Mouse (Mus musculus) bone marrow macrophage, adult 2 months (primary cell): Measurements from ENCODE around the gene Dnajc22. TPM values are rescaled to one million over a fixed set of nuclear protein-coding genes. Genes with fewer than 3 reads are reported as not detected.

Experiments
- H3K27ac ChIP-seq: 2 replicates; pipeline ENCODE4 v1.5.1; 2012; ENCODE audit warnings: low read depth, low read length; ENCODE audit not compliant: insufficient read depth
- H3K4me1 ChIP-seq: 2 replicates; pipeline ENCODE4 v1.6.1; 2012; ENCODE audit warnings: low read length; ENCODE audit not compliant: control insufficient read depth, insufficient read depth
- H3K4me3 ChIP-seq: 2 replicates; pipeline ENCODE4 v1.5.1; 2012; ENCODE audit warnings: mild to moderate bottlenecking, low read length, moderate library complexity; ENCODE audit not compliant: insufficient read depth
- CTCF ChIP-seq: IDR thresholded peaks from 2 replicates; pipeline ENCODE4 v1.5.1; 2012; ENCODE audit warnings: low read depth, mild to moderate bottlenecking, low read length, moderate library complexity
- POLR2A ChIP-seq: IDR thresholded peaks from 2 replicates; pipeline ENCODE4 v1.6.1; 2012; ENCODE audit warnings: mild to moderate bottlenecking, low read depth, low read length, borderline replicate concordance
- polyA plus RNA-seq: library from polyadenylated mRNA; stranded (reverse); fragments of >200 nt; gene quantifications from 2 replicates; pipeline ENCODE4 v1.2.4, GENCODE M21; 2012; ENCODE audit not compliant: missing spikeins, insufficient read depth, insufficient read length

The Dnajc22 gene
- polyA plus RNA-seq, 1 experiment: not detected

DNA sequence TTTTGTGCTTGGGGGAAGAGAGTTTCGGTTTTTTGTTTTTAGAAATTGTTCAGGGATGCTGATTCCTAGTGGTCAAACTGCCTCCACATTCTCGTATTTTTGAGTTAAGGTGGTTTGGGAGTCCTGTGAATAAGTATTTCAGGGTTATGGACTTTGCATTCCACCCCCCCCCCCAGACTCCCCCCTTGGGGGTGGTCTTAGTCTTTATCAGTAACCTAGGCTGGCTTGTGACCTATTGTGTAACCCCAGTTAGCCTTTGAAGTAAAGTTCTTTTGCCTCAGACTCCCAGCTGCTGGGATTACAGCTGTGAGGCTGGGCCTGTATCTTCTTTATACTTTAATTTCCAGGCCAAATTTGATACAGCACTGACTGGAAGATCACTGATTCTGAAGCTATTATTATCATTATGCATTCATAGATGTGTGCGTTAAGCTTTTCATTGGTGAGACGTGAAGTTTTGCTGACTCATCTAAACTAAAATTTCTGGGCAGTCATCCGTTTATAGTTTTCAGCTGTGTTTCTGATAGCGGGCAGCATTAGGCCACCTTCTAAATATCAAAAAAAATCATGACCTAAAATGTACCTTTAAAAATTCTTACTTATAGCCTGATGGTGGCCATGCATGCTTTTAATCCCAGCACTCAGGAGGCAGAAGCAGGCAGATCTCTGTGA lies 35.0 kb downstream of the Dnajc22 start:
- no peak overlapping the region for H3K4me3 ChIP-seq
- peaks cover 19% of the 10 kb centered on the region for H3K4me1 ChIP-seq
- TF ChIP-seq POLR2A (no peak), CTCF (no peak)
- H3K27ac ChIP-seq: no peak overlapping the region

DNA sequence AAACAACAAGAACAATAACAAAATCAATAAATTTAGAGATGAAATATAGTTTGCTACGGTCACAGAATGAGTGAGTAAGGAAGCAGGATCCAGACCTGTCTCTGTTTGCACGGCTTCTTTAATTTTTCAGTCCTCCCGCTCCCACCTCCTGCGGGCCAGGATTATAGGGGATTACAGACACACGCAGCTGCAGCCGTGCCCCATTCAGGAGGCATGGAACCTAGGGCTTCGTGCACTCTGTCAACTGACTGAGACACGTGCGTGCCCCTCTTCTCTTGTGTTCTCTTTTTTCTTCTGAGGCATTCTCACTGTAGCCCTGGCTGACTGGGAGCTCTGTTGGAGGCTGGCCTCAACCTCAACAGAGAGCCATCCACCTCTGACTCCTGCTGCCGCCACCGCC lies 36.5 kb downstream of the Dnajc22 start:
- TF ChIP-seq POLR2A: no peak
- no peak for TF ChIP-seq CTCF
- no peak overlapping the region for H3K27ac ChIP-seq

DNA sequence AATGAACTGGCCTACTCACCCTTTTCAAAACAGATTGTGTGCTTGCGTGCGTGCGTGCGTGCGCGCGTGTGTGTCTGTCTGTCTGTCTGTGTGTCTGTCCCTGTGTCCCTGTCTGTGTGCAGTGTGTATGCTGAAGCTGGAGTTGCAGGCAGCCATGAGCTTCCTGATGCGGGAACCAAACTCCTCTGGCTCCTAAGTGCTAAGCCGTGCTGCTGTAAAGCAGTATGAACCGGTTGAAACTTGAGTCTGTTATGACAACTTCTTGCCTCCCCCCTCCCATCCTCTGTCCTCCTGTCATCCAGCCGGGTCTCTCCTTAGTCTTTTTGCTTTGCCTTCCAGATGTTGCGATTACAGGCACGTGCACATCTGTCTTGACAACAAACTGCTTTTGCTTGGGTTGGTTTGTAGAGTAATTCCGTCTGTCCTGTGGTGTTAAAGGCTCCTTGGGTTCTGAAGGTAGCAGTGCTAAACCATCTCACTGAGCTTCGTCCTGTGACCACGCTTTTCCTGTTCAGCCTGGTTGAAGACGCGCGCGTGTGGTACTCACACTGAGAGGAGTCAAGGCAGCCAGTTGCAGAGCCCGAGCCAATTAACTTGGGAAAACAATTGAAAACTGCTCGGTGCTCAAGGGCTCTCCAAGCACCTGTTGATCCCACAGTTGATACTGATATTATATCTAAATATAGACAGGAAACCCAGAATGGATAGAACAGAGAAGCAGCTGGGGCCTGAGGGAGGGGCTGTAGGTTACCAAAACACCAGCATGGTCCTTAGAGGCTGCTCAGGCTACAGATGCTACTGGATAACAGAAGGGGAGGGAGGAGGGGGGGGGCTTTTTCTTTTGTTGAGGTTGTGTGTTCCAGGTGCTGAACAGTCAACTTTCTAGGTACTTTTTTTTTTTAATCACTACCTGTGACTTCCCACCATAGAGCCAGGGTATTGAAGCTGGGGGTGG lies 37.3 kb downstream of the Dnajc22 start:
- no peak for TF ChIP-seq CTCF
- no peak for TF ChIP-seq POLR2A
- H3K27ac ChIP-seq: no peak overlapping the region
- peaks cover 6% of the 10 kb centered on the region; the same call in 1 of the 2 replicates for H3K4me1 ChIP-seq
- H3K4me3 ChIP-seq: no peak overlapping the region

More for the DNA sequence above, 36.5 kb downstream of the Dnajc22 start:
- Histone ChIP-seq H3K4me3 (no peak overlapping the region), H3K4me1 (peaks cover 8% of the 10 kb centered on the region; the same call in 1 of the 2 replicates)

DNA sequence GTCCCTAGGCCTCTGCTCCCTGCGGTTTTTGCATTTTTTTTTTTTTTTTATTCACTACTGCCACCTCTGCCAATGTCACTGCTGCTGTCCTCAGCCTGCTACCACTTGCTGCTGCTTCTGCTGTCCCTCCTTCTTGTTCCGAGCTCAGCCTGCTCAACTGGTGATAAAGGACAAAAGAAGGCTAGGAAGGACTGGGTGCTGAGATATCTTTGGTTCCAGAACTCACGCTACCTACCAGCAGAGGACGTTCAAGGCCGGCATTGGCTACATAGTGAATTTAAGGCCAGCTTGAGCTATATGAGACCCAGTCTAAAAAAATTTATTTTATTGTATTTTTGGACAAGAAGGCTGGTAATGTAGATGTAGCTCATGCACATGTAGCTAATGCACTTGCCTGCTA lies 45.4 kb downstream of the Dnajc22 start:
- no peak for TF ChIP-seq POLR2A
- TF ChIP-seq CTCF: no peak
- H3K27ac ChIP-seq: no peak overlapping the region
- peaks cover 5% of the 10 kb centered on the region; the same call in 1 of the 2 replicates for H3K4me1 ChIP-seq
- H3K4me3 ChIP-seq: no peak overlapping the region

DNA sequence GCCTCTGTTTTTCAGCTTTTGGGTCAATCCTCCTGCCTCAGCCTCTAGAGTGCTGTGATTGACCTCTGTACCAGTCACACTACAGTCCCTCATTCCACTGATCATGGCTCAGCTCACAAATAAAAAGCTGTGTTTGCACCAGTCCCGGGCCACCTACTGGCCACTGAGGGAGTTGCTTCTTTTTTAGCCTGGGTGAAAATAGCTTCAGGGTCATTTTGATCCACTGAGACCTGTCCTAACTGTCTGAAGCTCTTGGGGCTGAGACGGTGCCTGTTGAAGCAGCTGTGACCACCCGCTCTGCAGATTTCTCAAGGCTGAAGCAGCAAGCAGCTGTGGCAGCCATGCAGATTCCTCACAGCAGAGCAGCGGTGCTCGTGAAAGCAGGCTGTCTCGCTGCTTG lies 46.7 kb downstream of the Dnajc22 start:
- Histone ChIP-seq H3K4me1 (peaks cover 5% of the 10 kb centered on the region; the same call in 1 of the 2 replicates), H3K27ac (no peak overlapping the region), H3K4me3 (no peak overlapping the region)
- TF ChIP-seq CTCF (peak; percentile 45), POLR2A (no peak)

DNA sequence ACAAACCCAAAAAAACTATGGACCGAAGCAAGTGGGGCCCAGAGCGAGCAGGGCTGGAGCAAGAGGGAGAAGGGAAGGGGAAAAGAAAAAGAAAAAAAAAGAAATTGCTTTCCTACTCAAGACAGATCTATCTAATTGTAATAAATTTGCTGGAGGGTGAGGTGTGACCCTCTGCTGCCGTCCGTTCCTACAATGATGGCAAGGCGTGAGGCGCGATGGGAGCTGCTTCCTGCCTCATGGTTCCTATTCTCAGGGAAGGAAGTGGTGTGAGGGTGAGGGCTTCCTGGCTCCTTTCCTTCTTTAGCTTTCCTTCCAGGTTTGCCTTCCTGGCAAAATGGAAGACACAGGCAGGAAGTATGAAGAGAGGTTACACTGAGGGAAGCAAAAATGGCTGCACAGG lies 57.5 kb downstream of the Dnajc22 start:
- TF ChIP-seq CTCF (no peak), POLR2A (no peak)
- H3K4me3 ChIP-seq: no peak overlapping the region
- no peaks in the 10 kb centered on the region for H3K4me1 ChIP-seq

DNA sequence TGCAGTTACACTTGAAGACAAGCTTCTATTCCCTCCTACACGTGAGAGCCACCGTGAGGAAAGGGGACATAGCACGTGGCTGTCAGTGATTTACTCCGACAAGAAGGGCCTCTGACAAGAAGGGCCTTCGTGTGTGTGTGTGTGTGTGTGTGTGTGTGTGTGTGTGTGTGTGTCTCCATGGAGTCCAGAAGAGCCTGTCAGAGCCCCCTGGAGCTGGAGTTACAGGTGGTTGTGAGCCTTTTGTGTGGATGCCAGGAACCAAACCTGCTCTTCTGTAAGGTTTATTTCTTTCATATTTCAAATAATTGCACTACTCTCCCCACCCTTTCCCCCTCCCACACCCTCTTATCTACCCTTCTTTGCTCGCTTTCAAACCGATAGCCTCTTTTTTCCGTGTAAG lies 58.4 kb downstream of the Dnajc22 start:
- Histone ChIP-seq H3K4me3 (no peak overlapping the region), H3K27ac (no peak overlapping the region), H3K4me1 (no peaks in the 10 kb centered on the region)
- TF ChIP-seq CTCF: no peak
- TF ChIP-seq POLR2A: no peak

More for the DNA sequence above, 57.5 kb downstream of the Dnajc22 start:
- no peak overlapping the region for H3K27ac ChIP-seq

DNA sequence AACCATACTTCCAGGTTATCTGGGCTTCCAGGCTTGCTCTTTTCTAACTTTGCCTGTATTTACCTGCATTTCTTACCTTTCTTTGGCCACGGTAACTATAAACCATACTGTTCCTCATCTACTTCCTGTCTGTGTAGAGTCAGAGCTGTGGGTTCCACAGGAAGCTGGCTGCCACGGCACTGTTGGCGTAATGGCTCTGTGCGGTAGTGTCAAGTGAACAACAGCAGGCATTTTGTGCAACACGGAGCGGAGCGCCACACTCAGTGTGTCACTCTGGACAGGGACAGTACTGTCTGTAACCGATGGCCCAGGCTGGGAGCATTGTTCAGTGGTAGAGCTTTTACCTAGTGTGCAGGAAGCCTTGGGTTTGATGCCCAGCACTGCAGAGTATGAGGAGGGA lies 60.5 kb downstream of the Dnajc22 start:
- Histone ChIP-seq H3K4me3 (no peak overlapping the region), H3K4me1 (no peaks in the 10 kb centered on the region), H3K27ac (no peak overlapping the region)
- TF ChIP-seq POLR2A (no peak), CTCF (no peak)

Other genes starting within 250 kb of the Dnajc22 start
- gene Kmt2d, start 222.0 kb upstream of the Dnajc22 start, polyA plus RNA-seq: 69.1 and 75.3 TPM in 2 replicates
- 9.8 and 11.8 TPM in 2 replicates for gene Rhebl1, start 198.6 kb upstream of the Dnajc22 start, polyA plus RNA-seq
- gene Dhh, start 194.6 kb upstream of the Dnajc22 start, polyA plus RNA-seq: not detected in 2 replicates
- gene Lmbr1l, start 174.9 kb upstream of the Dnajc22 start, polyA plus RNA-seq: 22.0 and 25.7 TPM in 2 replicates
- gene Tuba1b, start 158.6 kb upstream of the Dnajc22 start, polyA plus RNA-seq: 872 and 1,013 TPM in 2 replicates
- not detected in 2 replicates for gene Gm49450, start 139.6 kb upstream of the Dnajc22 start, polyA plus RNA-seq
- 36.4 and 43.3 TPM in 2 replicates for gene Tuba1a, start 139.5 kb upstream of the Dnajc22 start, polyA plus RNA-seq
- 134 and 173 TPM in 2 replicates for gene Tuba1c, start 63.3 kb upstream of the Dnajc22 start, polyA plus RNA-seq
- gene Prph, start 38.0 kb upstream of the Dnajc22 start, polyA plus RNA-seq: not detected in 2 replicates
- 15.6 and 18.3 TPM in 2 replicates for gene Troap, start 18.6 kb upstream of the Dnajc22 start, polyA plus RNA-seq
- gene C1ql4, start 5.4 kb upstream of the Dnajc22 start, polyA plus RNA-seq: not detected in 2 replicates
- gene Spats2, start 32.7 kb downstream of the Dnajc22 start, polyA plus RNA-seq: 5.9 and 7.3 TPM in 2 replicates
- not detected in 2 replicates for gene Kcnh3, start 131.7 kb downstream of the Dnajc22 start, polyA plus RNA-seq
- 29.4 and 29.9 TPM in 2 replicates for gene Mcrs1, start 158.8 kb downstream of the Dnajc22 start, polyA plus RNA-seq
- gene Prpf40b, start 201.9 kb downstream of the Dnajc22 start, polyA plus RNA-seq: 11.0 and 16.2 TPM in 2 replicates
- gene Fam186b, start 202.7 kb downstream of the Dnajc22 start, polyA plus RNA-seq: not detected in 2 replicates